Mouse (Mus musculus) small intestine, adult 2 months (tissue): ENCODE data around the gene Slc25a23.

ENCODE experiments used
- CTCF ChIP-seq: fragments of 200-500 bp; IDR thresholded peaks from 2 replicates; pipeline ENCODE4 v1.5.1; 2012; ENCODE audit warnings: low read depth, mild to moderate bottlenecking, control low read depth, inconsistent platforms, low read length, moderate library complexity, mixed read lengths; ENCODE audit not compliant: insufficient replicate concordance, insufficient read length; ENCODE audit errors: extremely low read depth
- POLR2A ChIP-seq: fragments of 200-500 bp; IDR thresholded peaks from 2 replicates; pipeline ENCODE4 v1.6.1; 2012; ENCODE audit warnings: low read depth, mild to moderate bottlenecking, control low read depth, inconsistent platforms, low read length, moderate library complexity

DNA sequence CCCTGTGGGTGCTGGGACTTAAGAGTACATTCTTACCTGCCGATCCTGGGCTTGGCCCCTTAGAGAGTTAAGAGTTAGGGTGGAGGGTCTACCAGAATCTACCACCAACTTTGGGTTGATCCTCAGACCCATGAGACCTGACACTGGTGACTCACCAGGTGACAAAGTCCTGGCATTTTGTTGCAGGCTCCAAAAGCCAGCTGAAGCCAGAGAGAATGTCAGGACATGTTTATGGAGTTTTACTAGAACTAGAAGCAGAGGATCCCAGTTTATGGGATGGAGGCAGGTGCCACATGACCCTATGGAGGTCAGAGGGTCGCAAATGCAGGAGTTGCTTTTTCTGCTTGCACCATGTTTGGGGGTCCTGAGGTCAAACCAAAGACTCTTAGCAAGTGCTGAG lies 63.2 kb downstream of the Slc25a23 start:
- TF ChIP-seq POLR2A (no peak), CTCF (no peak)
